Mouse (Mus musculus) myocyte (in vitro differentiated cells): ENCODE results near the gene Lancl3.

Source experiments
- CEBPB ChIP-seq: IDR thresholded peaks from 2 replicates; pipeline ENCODE4 v1.6.1; 2011; ENCODE audit warnings: mild to moderate bottlenecking, moderate library complexity; ENCODE audit not compliant: poor library complexity, insufficient read depth, severe bottlenecking
- MYOG ChIP-seq, 3 experiments: IDR thresholded peaks; one replicate each; pipeline ENCODE4 v1.6.1; 2011; ENCODE audit warnings: control low read depth in 2 of 3, low read depth in 2 of 3, mild to moderate bottlenecking in 2 of 3; ENCODE audit not compliant: insufficient read length in 2 of 3, control insufficient read depth in 1 of 3, insufficient read depth in 1 of 3
- POLR2A ChIP-seq: IDR thresholded peaks from one replicate; pipeline ENCODE4 v1.6.1; 2011; ENCODE audit warnings: low read depth, mild to moderate bottlenecking, control low read depth, moderate library complexity; ENCODE audit not compliant: insufficient read length

- 0 out of 2 replicates have a peak, but pooled peaks have one; percentile 43 for TF ChIP-seq CEBPB
- no peak for TF ChIP-seq MYOG (IDR thresholded peaks at IDR 0.05; ENCODE audit: control insufficient read depth in 1 of 3, insufficient read depth in 1 of 3, insufficient read length in 2 of 3, low read depth in 2 of 3)
- no peak for TF ChIP-seq POLR2A
Measured at GRCm38 (mm10) chrX:9222412-9223221, 22.9 kb downstream of the Lancl3 start.
